ENCODE assay signal across 10 mouse cellular contexts in the genomic region with DNA sequence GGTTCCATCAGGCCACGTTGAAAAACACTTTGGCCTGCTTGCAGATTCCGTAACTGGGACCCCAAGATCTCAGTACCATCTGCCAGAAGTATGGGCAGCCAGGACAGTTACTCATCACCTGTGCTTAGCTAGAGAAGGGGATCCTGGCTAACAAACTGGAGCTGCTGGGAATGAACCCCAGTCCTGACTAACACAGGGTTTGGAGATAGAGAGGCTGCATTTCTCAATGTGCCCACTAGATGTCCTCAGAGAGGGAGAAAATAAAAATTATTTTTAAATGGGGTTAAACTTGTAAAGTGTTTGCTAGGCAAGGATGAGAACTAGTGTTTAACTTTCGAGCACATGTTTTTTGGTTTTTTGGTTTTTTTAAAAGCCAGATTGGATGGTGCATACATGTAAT. TPM values are rescaled to one million over a fixed set of nuclear protein-coding genes. Genes with fewer than 3 reads are reported as not detected.
DNase-seq lines count a peak whose midpoint lies in the region; ATAC-seq and TF ChIP-seq lines count a peak whose summit lies in the region.
"Had no signal": no experiment of that assay in that cellular context is flagged by ENCODE, and none has a peak within 500 bp of the region (broad histone marks: within the 10 kb centered on the region; RNA-seq: fewer than 3 reads in every experiment).

No protein-coding gene starts in this region.

- no peak overlapping the region for H3K4me2 ChIP-seq in hindbrain, embryonic 13.5 days
- no peak overlapping the region for H3K4me2 ChIP-seq in midbrain, postnatal 0 days (ENCODE audit: low read depth, low read length, poor library complexity, severe bottlenecking)
- H3K4me2 ChIP-seq: embryonic facial prominence, embryonic 15.5 days; liver, embryonic 13.5 days had no signal

- no peak overlapping the region for H3K9ac ChIP-seq in hindbrain, embryonic 13.5 days
- no peak overlapping the region for H3K9ac ChIP-seq in midbrain, postnatal 0 days (replicated peaks; ENCODE audit: low read length, poor library complexity, severe bottlenecking)
- H3K9ac ChIP-seq: embryonic facial prominence, embryonic 15.5 days; liver, embryonic 13.5 days had no signal

- H3K4me1 ChIP-seq in hindbrain, embryonic 10.5 days (replicated peaks) = no peaks in the 10 kb centered on the region
- H3K4me1 ChIP-seq in hindbrain, embryonic 13.5 days (replicated peaks) = no peaks in the 10 kb centered on the region
- H3K4me1 ChIP-seq in midbrain, postnatal 0 days (ENCODE audit: insufficient read depth, low read length) = no peaks in the 10 kb centered on the region
- H3K4me1 ChIP-seq: embryonic facial prominence, embryonic 15.5 days; liver, embryonic 13.5 days had no signal

- DNase-seq in hindbrain, embryonic 10.5 days (ENCODE audit: low spot score) = peak; percentile 12
- peak; percentile 46 for DNase-seq in CD4-positive helper T cell, adult 2 months (ENCODE audit: low read depth, low spot score)
- DNase-seq in NIH3T3 (ENCODE audit: low read depth) = peak; percentile 74
- DNase-seq in forelimb bud, embryonic 11.5 days (ENCODE audit: low read depth, low spot score) = peak; percentile 52
- DNase-seq in layer of hippocampus, adult 2 months (ENCODE audit: low spot score in 2 of 2) = peak; percentile 26 to 51
- peak; percentile 48 for DNase-seq in midbrain, postnatal 0 days (ENCODE audit: low spot score)
- DNase-seq: liver, embryonic 13.5 days had no signal

- peak; percentile 96 for TF ChIP-seq CTCF in layer of hippocampus, adult 2 months (conservative IDR thresholded peaks at IDR 0.05)
- TF ChIP-seq CTCF in midbrain, postnatal 0 days (IDR thresholded peaks at IDR 0.05) = peak; percentile 82

- H3K9me3 ChIP-seq in hindbrain, embryonic 10.5 days = no peaks in the 10 kb centered on the region
- H3K9me3 ChIP-seq in hindbrain, embryonic 13.5 days = no peaks in the 10 kb centered on the region
- no peaks in the 10 kb centered on the region for H3K9me3 ChIP-seq in midbrain, postnatal 0 days (ENCODE audit: low read length)
- H3K9me3 ChIP-seq: embryonic facial prominence, embryonic 15.5 days; liver, embryonic 13.5 days had no signal

- no peak overlapping the region for H3K4me3 ChIP-seq in hindbrain, embryonic 10.5 days
- H3K4me3 ChIP-seq in hindbrain, embryonic 13.5 days = no peak overlapping the region
- H3K4me3 ChIP-seq in layer of hippocampus, adult 2 months = no peak overlapping the region
- H3K4me3 ChIP-seq in midbrain, postnatal 0 days (ENCODE audit: low read depth, low read length) = no peak overlapping the region
- H3K4me3 ChIP-seq: embryonic facial prominence, embryonic 15.5 days; liver, embryonic 13.5 days had no signal

- no peaks in the 10 kb centered on the region for H3K36me3 ChIP-seq in hindbrain, embryonic 10.5 days
- H3K36me3 ChIP-seq in hindbrain, embryonic 13.5 days = no peaks in the 10 kb centered on the region; the same call in 1 of the 2 replicates
- H3K36me3 ChIP-seq in midbrain, postnatal 0 days (ENCODE audit: insufficient read depth, low read length) = no peaks in the 10 kb centered on the region
- H3K36me3 ChIP-seq: liver, embryonic 13.5 days had no signal

- 68% methylated on average over 3 of the region's 3 CpGs for WGBS in hindbrain, embryonic 10.5 days
- WGBS in hindbrain, embryonic 13.5 days = 66% methylated on average over 3 of the region's 3 CpGs
- WGBS in midbrain, postnatal 0 days = 68% methylated on average over 3 of the region's 3 CpGs

- H3K27me3 ChIP-seq in hindbrain, embryonic 10.5 days (ENCODE audit: insufficient read depth, poor library complexity, severe bottlenecking) = peaks cover 28% of the 10 kb centered on the region
- peaks cover 15% of the 10 kb centered on the region for H3K27me3 ChIP-seq in hindbrain, embryonic 13.5 days
- H3K27me3 ChIP-seq in midbrain, postnatal 0 days (ENCODE audit: insufficient read depth, low read length) = no peaks in the 10 kb centered on the region
- H3K27me3 ChIP-seq: embryonic facial prominence, embryonic 15.5 days; liver, embryonic 13.5 days had no signal

- H3K27ac ChIP-seq in hindbrain, embryonic 10.5 days = no peak overlapping the region
- no peak overlapping the region for H3K27ac ChIP-seq in hindbrain, embryonic 13.5 days
- H3K27ac ChIP-seq in layer of hippocampus, adult 2 months = no peak overlapping the region
- H3K27ac ChIP-seq in midbrain, postnatal 0 days (ENCODE audit: low read depth, low read length) = no peak overlapping the region
- H3K27ac ChIP-seq: embryonic facial prominence, embryonic 15.5 days; liver, embryonic 13.5 days had no signal

- no peak for ATAC-seq in hindbrain, embryonic 13.5 days (ENCODE audit: low FRiP score)
- ATAC-seq in midbrain, postnatal 0 days (ENCODE audit: low FRiP score) = no peak; the same call in 1 of the 2 replicates
- no peak; the same call in 1 of the 2 replicates for ATAC-seq in monocyte, adult 5-6 weeks (replicated peaks; ENCODE audit: insufficient number of reproducible peaks, low FRiP score, low TSS enrichment, poor library complexity, severe bottlenecking)

RNA-seq across cellular contexts. Expression of gene Hsd17b3, which starts 11.2 kb away (rescaled TPM):
- not detected in 2 replicates for polyA plus RNA-seq in hindbrain, embryonic 10.5 days (2016; fragmentation: Nextera tagmentation; extraction: Ambion mirVana)
- not detected in 2 replicates for polyA plus RNA-seq in hindbrain, embryonic 13.5 days (2015; fragmentation: Nextera tagmentation; extraction: Ambion mirVana)
- total RNA-seq in layer of hippocampus, adult 2 months (2021) = not detected
- not detected in 2 replicates for total RNA-seq in midbrain, postnatal 0 days (2014; rRNA removed)
- polyA plus RNA-seq in midbrain, postnatal 0 days (2015; fragmentation: Nextera tagmentation; extraction: Ambion mirVana) = not detected in 2 replicates
- not detected in 3 replicates for total RNA-seq in monocyte, adult 5-6 weeks (2017)
- polyA plus RNA-seq: embryonic facial prominence, embryonic 15.5 days; liver, embryonic 13.5 days had no signal

RNA-seq across cellular contexts. Expression of gene Slc35d2, which starts 29.0 kb away (rescaled TPM):
- polyA plus RNA-seq in hindbrain, embryonic 10.5 days (2016; fragmentation: Nextera tagmentation; extraction: Ambion mirVana) = 5.5 and 6.9 TPM in 2 replicates
- polyA plus RNA-seq in hindbrain, embryonic 13.5 days (2015; fragmentation: Nextera tagmentation; extraction: Ambion mirVana) = 2.5 and 3.1 TPM in 2 replicates
- 1 to 10 TPM in 1 of 2 experiments, under 1 TPM in 1; 0.69 to 1.1 TPM for total RNA-seq in layer of hippocampus, adult 2 months (2021)
- 0.99 and 2.6 TPM in 2 replicates for total RNA-seq in midbrain, postnatal 0 days (2014; rRNA removed)
- 1.0 and 1.1 TPM in 2 replicates for polyA plus RNA-seq in midbrain, postnatal 0 days (2015; fragmentation: Nextera tagmentation; extraction: Ambion mirVana)
- total RNA-seq in monocyte, adult 5-6 weeks (2017) = 24.2 to 36.1 TPM (median 26.4 TPM) in 3 replicates

RNA-seq across cellular contexts. Expression of gene Zfp367, which starts 52.8 kb away (rescaled TPM):
- polyA plus RNA-seq in hindbrain, embryonic 10.5 days (2016; fragmentation: Nextera tagmentation; extraction: Ambion mirVana) = 12.5 and 17.1 TPM in 2 replicates
- polyA plus RNA-seq in hindbrain, embryonic 13.5 days (2015; fragmentation: Nextera tagmentation; extraction: Ambion mirVana) = 5.7 and 6.6 TPM in 2 replicates
- total RNA-seq in layer of hippocampus, adult 2 months (2021) = 10 to 100 TPM; 15.9 to 18.7 TPM
- total RNA-seq in midbrain, postnatal 0 days (2014; rRNA removed) = 7.1 and 8.6 TPM in 2 replicates
- 3.3 and 3.4 TPM in 2 replicates for polyA plus RNA-seq in midbrain, postnatal 0 days (2015; fragmentation: Nextera tagmentation; extraction: Ambion mirVana)
- 19.2 to 26.9 TPM (median 21.2 TPM) in 3 replicates for total RNA-seq in monocyte, adult 5-6 weeks (2017)

Comparison
In these comparisons a context has a peak if more than half of its experiments do, and no peak if none do; other contexts are left out.
1. DNase-seq: peak in every context shown above with its lines; median percentile 74 in NIH3T3; 52 in forelimb bud, embryonic 11.5 days; 48 in midbrain, postnatal 0 days; 46 in CD4-positive helper T cell, adult 2 months; 38 in layer of hippocampus, adult 2 months; 12 in hindbrain, embryonic 10.5 days.